Mouse (Mus musculus): Measurements from ENCODE around the gene Spryd4. TPM values are rescaled to one million over a fixed set of nuclear protein-coding genes. Genes with fewer than 3 reads are reported as not detected.
"Not testable (repeated sequence)": the region's sequence is repeated elsewhere in the genome, so short reads cannot be mapped to it uniquely, and the experiment has no call there.

Spryd4 gene
- polyA plus RNA-seq, 1 experiment from 2014 or later = 30.8 TPM

- H3K4me3 ChIP-seq (ENCODE audit: low read depth, low read length) = no peak overlapping the region
- no peak overlapping the region for H3K4me2 ChIP-seq (ENCODE audit: low read depth, low read length)
- WGBS = 92% methylated on average over 10 of the region's 10 CpGs
- H3K9me3 ChIP-seq (ENCODE audit: control insufficient read depth, low read length) = no peaks in the 10 kb centered on the region
- H3K36me3 ChIP-seq (ENCODE audit: control insufficient read depth, insufficient read depth, low read length) = peaks cover 9% of the 10 kb centered on the region; the same call in 1 of the 2 replicates
- ATAC-seq (ENCODE audit: low read depth) = no peak
- H3K27ac ChIP-seq (replicated peaks; ENCODE audit: low read depth, low read length) = no peak overlapping the region
- no peaks in the 10 kb centered on the region for H3K27me3 ChIP-seq (replicated peaks; ENCODE audit: control insufficient read depth, insufficient read depth, low read length)
- no peak overlapping the region for H3K9ac ChIP-seq (ENCODE audit: low read depth, low read length)
- DNase-seq (ENCODE audit: low spot score) = no peak
- peaks cover 5% of the 10 kb centered on the region for H3K4me1 ChIP-seq (ENCODE audit: control insufficient read depth, insufficient read depth, low read length)
Observed at GRCm38 (mm10) chr10:128208326-128208725, 3.3 kb downstream of the Spryd4 start.

DNA sequence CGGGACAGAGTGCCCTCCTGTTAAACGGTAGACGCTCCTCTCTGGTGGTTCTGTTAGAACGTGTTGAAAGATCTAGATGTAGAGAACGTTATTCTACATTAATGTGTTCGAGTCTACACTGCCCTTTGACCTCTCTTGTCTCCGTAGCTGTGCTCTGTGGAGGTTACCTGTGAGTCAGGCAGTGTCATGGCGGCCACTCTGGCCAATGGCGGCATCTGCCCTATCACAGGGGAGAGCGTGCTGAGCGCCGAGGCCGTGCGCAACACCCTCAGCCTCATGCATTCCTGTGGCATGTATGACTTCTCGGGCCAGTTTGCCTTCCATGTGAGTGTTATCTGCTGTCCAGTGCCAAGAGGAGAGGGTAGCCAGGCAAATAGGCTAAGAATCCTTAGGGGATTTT, 6.7 kb downstream of the Spryd4 start:
- peaks cover 9% of the 10 kb centered on the region; the same call in 1 of the 2 replicates for H3K36me3 ChIP-seq (ENCODE audit: control insufficient read depth, insufficient read depth, low read length)
- DNase-seq (ENCODE audit: low spot score) (no peak), ATAC-seq (ENCODE audit: low read depth) (no peak)
- no peaks in the 10 kb centered on the region for H3K4me1 ChIP-seq (ENCODE audit: control insufficient read depth, insufficient read depth, low read length)
- H3K9me3 ChIP-seq (ENCODE audit: control insufficient read depth, low read length) = no peaks in the 10 kb centered on the region
- H3K27ac ChIP-seq (replicated peaks; ENCODE audit: low read depth, low read length) = no peak overlapping the region
- H3K27me3 ChIP-seq (replicated peaks; ENCODE audit: control insufficient read depth, insufficient read depth, low read length) = no peaks in the 10 kb centered on the region
- WGBS = 87% methylated on average over 15 of the region's 15 CpGs
- no peak overlapping the region for H3K4me2 ChIP-seq (ENCODE audit: low read depth, low read length)
- H3K4me3 ChIP-seq (ENCODE audit: low read depth, low read length) = no peak overlapping the region
- no peak overlapping the region for H3K9ac ChIP-seq (ENCODE audit: low read depth, low read length)

GRCm38 (mm10) chr10:128201856-128202255, 9.8 kb downstream of the Spryd4 start:
- H3K9me3 ChIP-seq (ENCODE audit: control insufficient read depth, low read length) = no peaks in the 10 kb centered on the region
- no peaks in the 10 kb centered on the region for H3K4me1 ChIP-seq (ENCODE audit: control insufficient read depth, insufficient read depth, low read length)
- no peak overlapping the region for H3K4me3 ChIP-seq (ENCODE audit: low read depth, low read length)
- no peak for DNase-seq (ENCODE audit: low spot score)
- H3K27me3 ChIP-seq (replicated peaks; ENCODE audit: control insufficient read depth, insufficient read depth, low read length) = no peaks in the 10 kb centered on the region
- ATAC-seq (ENCODE audit: low read depth) = no peak
- no peak overlapping the region for H3K9ac ChIP-seq (ENCODE audit: low read depth, low read length)
- H3K36me3 ChIP-seq (ENCODE audit: control insufficient read depth, insufficient read depth, low read length) = peaks cover 3% of the 10 kb centered on the region; the same call in 1 of the 2 replicates
- H3K27ac ChIP-seq (replicated peaks; ENCODE audit: low read depth, low read length) = no peak overlapping the region
- no peak overlapping the region for H3K4me2 ChIP-seq (ENCODE audit: low read depth, low read length)
- WGBS = 65% methylated on average over 4 of the region's 6 CpGs

DNA sequence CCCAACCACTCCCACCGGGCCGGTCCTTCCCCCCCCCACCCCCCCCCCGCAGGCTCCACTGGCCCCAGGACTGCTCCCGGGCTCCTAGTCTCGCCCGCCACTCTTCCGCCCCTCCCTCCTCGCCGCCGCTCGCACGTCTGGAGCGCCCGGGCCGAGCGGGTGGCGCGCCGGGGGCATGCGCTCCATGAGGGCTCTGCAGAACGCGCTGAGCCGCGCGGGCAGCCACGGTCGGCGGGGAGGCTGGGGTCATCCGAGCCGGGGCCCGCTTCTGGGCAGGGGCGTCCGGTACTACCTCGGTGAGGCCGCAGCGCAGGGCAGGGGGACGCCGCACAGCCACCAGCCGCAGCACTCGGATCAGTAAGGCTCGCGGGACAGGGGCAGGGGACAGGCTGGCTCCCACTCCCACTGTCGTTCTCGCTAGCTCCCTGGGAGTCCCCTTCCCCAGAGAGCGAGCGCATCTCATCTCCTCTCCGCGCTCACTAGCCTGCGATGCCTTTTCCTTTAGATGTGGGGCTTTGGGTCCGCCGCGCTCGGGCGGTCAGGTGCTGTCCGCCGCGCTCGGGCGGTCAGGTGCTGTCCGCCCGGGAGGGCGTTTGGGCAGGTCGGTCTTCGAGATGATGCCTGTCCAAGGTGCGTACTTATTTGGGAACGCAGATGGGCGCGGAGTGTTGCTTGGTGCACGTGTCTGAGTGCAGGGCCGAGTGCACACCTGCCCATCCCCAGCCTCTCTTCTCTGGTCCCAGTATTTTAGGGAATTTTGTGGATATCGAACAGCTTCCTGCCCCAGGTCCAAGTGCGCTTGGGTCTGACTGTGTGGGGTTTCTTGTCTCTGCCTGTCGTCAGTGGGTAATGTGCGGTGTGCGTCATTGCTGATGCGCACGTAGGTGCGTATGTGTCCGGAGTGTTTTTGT, 16.8 kb downstream of the Spryd4 start:
- DNase-seq (ENCODE audit: low spot score) = no peak
- H3K27me3 ChIP-seq (replicated peaks; ENCODE audit: control insufficient read depth, insufficient read depth, low read length) = peaks cover 18% of the 10 kb centered on the region
- peak overlapping the region; percentile 99 for H3K4me2 ChIP-seq (ENCODE audit: low read depth, low read length)
- ATAC-seq (ENCODE audit: low read depth) = peak; percentile 88
- H3K4me1 ChIP-seq (ENCODE audit: control insufficient read depth, insufficient read depth, low read length) = peaks cover 6% of the 10 kb centered on the region; the same call in 1 of the 2 replicates
- H3K9ac ChIP-seq (ENCODE audit: low read depth, low read length) = peak overlapping the region; percentile 67
- no peaks in the 10 kb centered on the region for H3K36me3 ChIP-seq (ENCODE audit: control insufficient read depth, insufficient read depth, low read length)
- H3K4me3 ChIP-seq (ENCODE audit: low read depth, low read length) = peak overlapping the region; percentile 70
- 3% methylated on average over 32 of the region's 79 CpGs for WGBS
- H3K27ac ChIP-seq (replicated peaks; ENCODE audit: low read depth, low read length) = no peak overlapping the region
- no peaks in the 10 kb centered on the region for H3K9me3 ChIP-seq (ENCODE audit: control insufficient read depth, low read length)

- H3K4me1 ChIP-seq (ENCODE audit: control insufficient read depth, insufficient read depth, low read length) = peaks cover 6% of the 10 kb centered on the region; the same call in 1 of the 2 replicates
- H3K4me3 ChIP-seq (ENCODE audit: low read depth, low read length) = peak within 1 kb of the TSS; percentile 70
- 0 out of 2 replicates have a peak within 1 kb of the TSS, but pooled peaks have one; percentile 33 for H3K27ac ChIP-seq (replicated peaks; ENCODE audit: low read depth, low read length)
- DNase-seq (ENCODE audit: low spot score) = peak; percentile 97
- 0% methylated on average over 39 of the region's 46 CpGs for WGBS
- H3K27me3 ChIP-seq (replicated peaks; ENCODE audit: control insufficient read depth, insufficient read depth, low read length) = peaks cover 18% of the 10 kb centered on the region
- peak within 1 kb of the TSS; percentile 67 for H3K9ac ChIP-seq (ENCODE audit: low read depth, low read length)
- no peaks in the 10 kb centered on the region for H3K36me3 ChIP-seq (ENCODE audit: control insufficient read depth, insufficient read depth, low read length)
- peak within 1 kb of the TSS; percentile 99 for H3K4me2 ChIP-seq (ENCODE audit: low read depth, low read length)
- H3K9me3 ChIP-seq (ENCODE audit: control insufficient read depth, low read length) = no peaks in the 10 kb centered on the region
- ATAC-seq (ENCODE audit: low read depth) = peak; percentile 98
Observed at GRCm38 (mm10) chr10:128194024-128194550, 17.5 kb downstream of the Spryd4 start, which contains the start of gene Gls2. Gls2 (plus strand) TSS chr10:128194457.

GRCm38 (mm10) chr10:128193113-128193512, 18.5 kb downstream of the Spryd4 start:
- no peak overlapping the region for H3K4me3 ChIP-seq (ENCODE audit: low read depth, low read length)
- H3K36me3 ChIP-seq (ENCODE audit: control insufficient read depth, insufficient read depth, low read length) = no peaks in the 10 kb centered on the region
- 91% methylated on average over 6 of the region's 6 CpGs for WGBS
- no peaks in the 10 kb centered on the region for H3K9me3 ChIP-seq (ENCODE audit: control insufficient read depth, low read length)
- DNase-seq (ENCODE audit: low spot score) (no peak), ATAC-seq (ENCODE audit: low read depth) (no peak)
- no peak overlapping the region for H3K4me2 ChIP-seq (ENCODE audit: low read depth, low read length)
- H3K27ac ChIP-seq (replicated peaks; ENCODE audit: low read depth, low read length) = no peak overlapping the region
- no peak overlapping the region for H3K9ac ChIP-seq (ENCODE audit: low read depth, low read length)
- peaks cover 6% of the 10 kb centered on the region; the same call in 1 of the 2 replicates for H3K4me1 ChIP-seq (ENCODE audit: control insufficient read depth, insufficient read depth, low read length)
- peaks cover 18% of the 10 kb centered on the region for H3K27me3 ChIP-seq (replicated peaks; ENCODE audit: control insufficient read depth, insufficient read depth, low read length)

- not testable (repeated sequence) for H3K4me2 ChIP-seq (ENCODE audit: low read depth, low read length); H3K9ac ChIP-seq (ENCODE audit: low read depth, low read length); H3K27ac ChIP-seq (replicated peaks; ENCODE audit: low read depth, low read length); H3K9me3 ChIP-seq (ENCODE audit: control insufficient read depth, low read length); H3K36me3 ChIP-seq (ENCODE audit: control insufficient read depth, insufficient read depth, low read length); H3K4me3 ChIP-seq (ENCODE audit: low read depth, low read length); DNase-seq (ENCODE audit: low spot score); H3K4me1 ChIP-seq (ENCODE audit: control insufficient read depth, insufficient read depth, low read length); ATAC-seq (ENCODE audit: low read depth)
- 90% methylated on average over 3 of the region's 3 CpGs for WGBS
- H3K27me3 ChIP-seq (replicated peaks; ENCODE audit: control insufficient read depth, insufficient read depth, low read length) = peaks cover 18% of the 10 kb centered on the region
Observed at GRCm38 (mm10) chr10:128192030-128192766, 19.4 kb downstream of the Spryd4 start.

- Histone ChIP-seq H3K4me3 (ENCODE audit: low read depth, low read length) (no peak overlapping the region), H3K27ac (replicated peaks; ENCODE audit: low read depth, low read length) (no peak overlapping the region), H3K4me2 (ENCODE audit: low read depth, low read length) (no peak overlapping the region), H3K36me3 (ENCODE audit: control insufficient read depth, insufficient read depth, low read length) (no peaks in the 10 kb centered on the region), H3K9ac (ENCODE audit: low read depth, low read length) (no peak overlapping the region), H3K4me1 (ENCODE audit: control insufficient read depth, insufficient read depth, low read length) (peaks cover 6% of the 10 kb centered on the region; the same call in 1 of the 2 replicates), H3K9me3 (ENCODE audit: control insufficient read depth, low read length) (no peaks in the 10 kb centered on the region), H3K27me3 (replicated peaks; ENCODE audit: control insufficient read depth, insufficient read depth, low read length) (peaks cover 18% of the 10 kb centered on the region)
- DNase-seq (ENCODE audit: low spot score) (no peak), ATAC-seq (ENCODE audit: low read depth) (no peak)
- 84% methylated on average over 2 of the region's 2 CpGs for WGBS
Observed at GRCm38 (mm10) chr10:128191472-128191871, 20.1 kb downstream of the Spryd4 start.
